ENCODE assay signal across 42 mouse cellular contexts in genomic region chr11:34264099-34264498, GRCm38 (mm10). TPM values are rescaled to one million over a fixed set of nuclear protein-coding genes. Genes with fewer than 3 reads are reported as not detected.
"Had no signal": no experiment of that assay in that cellular context is flagged by ENCODE, and none has a peak within 500 bp of the region (broad histone marks: within the 10 kb centered on the region; RNA-seq: fewer than 3 reads in every experiment).

No protein-coding gene starts in this region.

- H3K9me3 ChIP-seq: limb, embryonic 10.5 days; limb, embryonic 12.5 days; limb, embryonic 13.5 days; limb, embryonic 15.5 days; liver, embryonic 12.5 days; liver, embryonic 13.5 days; liver, embryonic 15.5 days; lung, embryonic 15.5 days; megakaryocyte, embryonic 14.5 days; midbrain, embryonic 10.5 days; neural tube, embryonic 12.5 days; neural tube, embryonic 13.5 days had no signal

- ATAC-seq: liver, embryonic 12.5 days; liver, postnatal 0 days; lung, postnatal 0 days had no signal

- H3K27ac ChIP-seq: left cerebral cortex, adult 2 months; limb, embryonic 10.5 days; limb, embryonic 12.5 days; limb, embryonic 13.5 days; limb, embryonic 15.5 days; liver, embryonic 12.5 days; liver, embryonic 13.5 days; liver, embryonic 14.5 days; liver, embryonic 15.5 days; lung, embryonic 15.5 days; macrophage; midbrain, embryonic 10.5 days; neural tube, embryonic 12.5 days; neural tube, embryonic 13.5 days had no signal

- H3K9ac ChIP-seq: limb, embryonic 12.5 days; limb, embryonic 13.5 days; limb, embryonic 15.5 days; liver, embryonic 12.5 days; liver, embryonic 13.5 days; liver, embryonic 14.5 days; liver, embryonic 15.5 days; liver, postnatal 0 days; lung, embryonic 14.5 days; lung, embryonic 15.5 days; neural tube, embryonic 12.5 days; neural tube, embryonic 13.5 days had no signal

- H3K36me3 ChIP-seq: limb, embryonic 10.5 days; limb, embryonic 12.5 days; limb, embryonic 13.5 days; limb, embryonic 15.5 days; liver, embryonic 12.5 days; liver, embryonic 13.5 days; liver, embryonic 15.5 days; lung, embryonic 15.5 days; midbrain, embryonic 10.5 days; neural tube, embryonic 12.5 days; neural tube, embryonic 13.5 days had no signal

- H3K27me3 ChIP-seq: limb, embryonic 12.5 days; limb, embryonic 13.5 days; limb, embryonic 15.5 days; liver, embryonic 12.5 days; liver, embryonic 13.5 days; liver, embryonic 15.5 days; lung, embryonic 15.5 days; megakaryocyte, embryonic 14.5 days; neural tube, embryonic 12.5 days; neural tube, embryonic 13.5 days had no signal

- H3K4me1 ChIP-seq: limb, embryonic 12.5 days; limb, embryonic 13.5 days; limb, embryonic 15.5 days; liver, embryonic 12.5 days; liver, embryonic 13.5 days; liver, embryonic 15.5 days; lung, embryonic 15.5 days; megakaryocyte, embryonic 14.5 days; midbrain, embryonic 10.5 days; neural tube, embryonic 12.5 days had no signal

- H3K4me3 ChIP-seq: left cerebral cortex, adult 2 months; limb, embryonic 10.5 days; limb, embryonic 12.5 days; limb, embryonic 13.5 days; limb, embryonic 15.5 days; liver, embryonic 12.5 days; liver, embryonic 13.5 days; liver, embryonic 15.5 days; lung, embryonic 15.5 days; megakaryocyte, embryonic 14.5 days; midbrain, embryonic 10.5 days; myocyte; neural tube, embryonic 12.5 days; neural tube, embryonic 13.5 days had no signal

- DNase-seq: left cerebral cortex, postnatal 4 days; liver; liver, embryonic 13.5 days; liver, postnatal 0 days; lung, adult 18-20 months; lung, adult 2 months; lung, embryonic 14.5 days; lung, postnatal 10 days; lung, postnatal 14 days; lung, postnatal 36 days; lung, postnatal 4 days; midbrain, embryonic 14.5 days had no signal

- H3K4me2 ChIP-seq: limb, embryonic 12.5 days; limb, embryonic 13.5 days; limb, embryonic 15.5 days; liver, embryonic 11.5 days; liver, embryonic 12.5 days; liver, embryonic 13.5 days; liver, embryonic 15.5 days; lung, embryonic 14.5 days; lung, embryonic 15.5 days; neural tube, embryonic 12.5 days; neural tube, embryonic 13.5 days had no signal

RNA-seq across cellular contexts. Expression of gene Fam196b, which starts 50.5 kb away (rescaled TPM):
- total RNA-seq: liver, adult 2 months; megakaryocyte progenitor cell, adult 5-6 weeks; megakaryocyte-erythroid progenitor cell, adult 5-6 weeks had no signal
- polyA plus RNA-seq: liver, adult 2 months; lung, embryonic 14.5 days; lung, embryonic 16.5 days; macrophage; myocyte had no signal

RNA-seq across cellular contexts. Expression of gene Foxi1, which starts 56.2 kb away (rescaled TPM):
- total RNA-seq: left cerebral cortex, postnatal 10 days; left cerebral cortex, postnatal 14 days; left cerebral cortex, postnatal 25 days; left cerebral cortex, postnatal 4 days; liver, adult 2 months; megakaryocyte progenitor cell, adult 5-6 weeks; megakaryocyte, adult 5-6 weeks; megakaryocyte-erythroid progenitor cell, adult 5-6 weeks; monocyte, adult 5-6 weeks had no signal
- polyA plus RNA-seq: limb, embryonic 10.5 days; limb, embryonic 11.5 days; limb, embryonic 12.5 days; limb, embryonic 13.5 days; limb, embryonic 14.5 days; limb, embryonic 15.5 days; liver, adult 2 months; liver, embryonic 11.5 days; liver, embryonic 12.5 days; liver, embryonic 13.5 days; liver, embryonic 14.5 days; liver, embryonic 15.5 days; liver, embryonic 16.5 days; liver, postnatal 0 days; lung, embryonic 14.5 days; lung, embryonic 15.5 days; lung, embryonic 16.5 days; lung, postnatal 0 days; macrophage; midbrain, embryonic 10.5 days; midbrain, embryonic 14.5 days; myocyte; neural tube, embryonic 11.5 days; neural tube, embryonic 12.5 days; neural tube, embryonic 13.5 days had no signal
